Mouse (Mus musculus) CH12.LX (cell line): ENCODE data around the gene Olfr1366. TPM values are rescaled to one million over a fixed set of nuclear protein-coding genes. Genes with fewer than 3 reads are reported as not detected.
"Not testable (repeated sequence)": the region's sequence is repeated elsewhere in the genome, so short reads cannot be mapped to it uniquely, and the experiment has no call there.

Experiments
- DNase-seq: peaks from one replicate; pipeline ENCODE4 v3.0.0-alpha.2; 2013; ENCODE audit errors: extremely low read depth
- H3K27ac ChIP-seq: 2 replicates; pipeline ENCODE4 v1.5.1; 2012; ENCODE audit warnings: low read depth, mild to moderate bottlenecking, control low read depth, moderate library complexity; ENCODE audit not compliant: insufficient read depth
- H3K27me3 ChIP-seq: replicated peaks from 2 replicates; pipeline ENCODE3; 2012; ENCODE audit warnings: inconsistent platforms
- H3K36me3 ChIP-seq, 2 experiments: replicated peaks in 1 of 2; 2 replicates each; pipeline versions ENCODE3 to v1.6.1; 2012; ENCODE audit warnings: inconsistent platforms in 1 of 2, low read length in 1 of 2, mild to moderate bottlenecking in 1 of 2, mixed read lengths in 1 of 2, moderate library complexity in 1 of 2; ENCODE audit not compliant: control insufficient read depth in 1 of 2, insufficient read depth in 1 of 2
- H3K4me1 ChIP-seq, 2 experiments: 2 replicates each; pipeline ENCODE4 v1.6.1; 2012; ENCODE audit warnings: inconsistent platforms in 1 of 2, moderate library complexity in 1 of 2; ENCODE audit not compliant: insufficient read depth in 2 of 2, control insufficient read depth in 1 of 2
- H3K4me2 ChIP-seq: 2 replicates; pipeline ENCODE4 v1.6.1; 2012; ENCODE audit warnings: low read depth, mild to moderate bottlenecking, control low read depth; ENCODE audit not compliant: poor library complexity, insufficient read depth, severe bottlenecking
- H3K4me3 ChIP-seq, 3 experiments: fragments of 150-350 bp in 1 of 3; sonication (generic) in 1 of 3; replicated peaks in 1 of 3; 2 replicates each; pipeline versions ENCODE3 to v1.5.1; 2011 to 2012; ENCODE audit warnings: low read depth in 2 of 3, low read length in 2 of 3, mild to moderate bottlenecking in 2 of 3, moderate library complexity in 2 of 3, control low read depth in 1 of 3, improper control_type of control experiment in 1 of 3, inconsistent platforms in 1 of 3, mixed read lengths in 1 of 3; ENCODE audit not compliant: poor library complexity in 1 of 3
- H3K79me2 ChIP-seq: replicated peaks from 2 replicates; pipeline ENCODE4 v1.6.1; 2012; ENCODE audit warnings: mild to moderate bottlenecking, moderate library complexity; ENCODE audit not compliant: control insufficient read depth, poor library complexity, insufficient read depth, severe bottlenecking; ENCODE audit errors: extremely low read depth
- H3K9ac ChIP-seq: 2 replicates; pipeline ENCODE4 v1.6.1; 2012; ENCODE audit warnings: low read depth, mild to moderate bottlenecking, control low read depth, moderate library complexity; ENCODE audit not compliant: insufficient read depth
- H3K9me3 ChIP-seq: replicated peaks from 2 replicates; pipeline ENCODE3; 2012; ENCODE audit warnings: low read length, inconsistent platforms, mixed read lengths
- CHD2 ChIP-seq: IDR thresholded peaks from 2 replicates; pipeline ENCODE4 v1.6.1; 2011; ENCODE audit warnings: low read length, improper control_type of control experiment
- E2F4 ChIP-seq: IDR thresholded peaks from 2 replicates; pipeline ENCODE4 v1.6.1; 2011; ENCODE audit warnings: low read depth, low read length, improper control_type of control experiment; ENCODE audit not compliant: insufficient replicate concordance
- ELF1 ChIP-seq: IDR thresholded peaks from 2 replicates; pipeline ENCODE4 v1.6.1; 2014; ENCODE audit warnings: low read depth, mild to moderate bottlenecking, inconsistent platforms, low read length, improper control_type of control experiment
- EP300 ChIP-seq: IDR thresholded peaks from 2 replicates; pipeline ENCODE4 v1.6.1; 2011; ENCODE audit warnings: low read length, improper control_type of control experiment
- GABPA ChIP-seq: IDR thresholded peaks from 2 replicates; pipeline ENCODE4 v1.6.1; 2012; ENCODE audit warnings: low read depth, low read length, improper control_type of control experiment, inconsistent platforms; ENCODE audit not compliant: insufficient replicate concordance
- IRF4 ChIP-seq: IDR thresholded peaks from 2 replicates; pipeline ENCODE4 v1.6.1; 2014; ENCODE audit warnings: low read depth, mild to moderate bottlenecking, inconsistent platforms, low read length, improper control_type of control experiment
- JUN ChIP-seq: IDR thresholded peaks from 2 replicates; pipeline ENCODE4 v1.6.1; 2011; ENCODE audit warnings: low read depth, mild to moderate bottlenecking, low read length, improper control_type of control experiment, moderate library complexity; ENCODE audit not compliant: insufficient read depth
- MAFK ChIP-seq: IDR thresholded peaks from 2 replicates; pipeline ENCODE4 v1.6.1; 2011; ENCODE audit warnings: low read length, improper control_type of control experiment; ENCODE audit not compliant: insufficient replicate concordance
- MAX ChIP-seq: IDR thresholded peaks from 2 replicates; pipeline ENCODE4 v1.6.1; 2011; ENCODE audit warnings: low read length, improper control_type of control experiment
- MAZ ChIP-seq: IDR thresholded peaks from 2 replicates; pipeline ENCODE4 v1.6.1; 2012; ENCODE audit warnings: low read depth, mild to moderate bottlenecking, inconsistent platforms, low read length, improper control_type of control experiment, moderate library complexity
- MXI1 ChIP-seq: IDR thresholded peaks from 2 replicates; pipeline ENCODE4 v1.6.1; 2011; ENCODE audit warnings: mild to moderate bottlenecking, low read depth, low read length, improper control_type of control experiment
- MYC ChIP-seq: IDR thresholded peaks from 2 replicates; pipeline ENCODE4 v1.6.1; 2011; ENCODE audit warnings: low read depth, mild to moderate bottlenecking, improper control_type of control experiment, low read length
- NRF1 ChIP-seq: IDR thresholded peaks from 2 replicates; pipeline ENCODE4 v1.6.1; 2014; ENCODE audit warnings: low read depth, mild to moderate bottlenecking, inconsistent platforms, low read length, improper control_type of control experiment, moderate library complexity
- RCOR1 ChIP-seq: conservative IDR thresholded peaks from 2 replicates; pipeline ENCODE4 v1.6.1; 2012; ENCODE audit warnings: low read depth, mild to moderate bottlenecking, inconsistent platforms, low read length, improper control_type of control experiment
- SIN3A ChIP-seq: IDR thresholded peaks from 2 replicates; pipeline ENCODE4 v1.6.1; 2012; ENCODE audit warnings: low read length, improper control_type of control experiment, inconsistent platforms
- TBP ChIP-seq: conservative IDR thresholded peaks from 2 replicates; pipeline ENCODE4 v1.6.1; 2011; ENCODE audit warnings: low read depth, low read length, improper control_type of control experiment
- UBTF ChIP-seq: IDR thresholded peaks from 2 replicates; pipeline ENCODE4 v1.6.1; 2012; ENCODE audit warnings: low read depth, mild to moderate bottlenecking, inconsistent platforms, low read length, improper control_type of control experiment, moderate library complexity
- USF2 ChIP-seq: conservative IDR thresholded peaks from 2 replicates; pipeline ENCODE4 v1.6.1; 2011; ENCODE audit warnings: low read depth, low read length, improper control_type of control experiment
- ZC3H11A ChIP-seq: IDR thresholded peaks from 2 replicates; pipeline ENCODE4 v1.6.1; 2012; ENCODE audit warnings: low read depth, mild to moderate bottlenecking, inconsistent platforms, low read length, improper control_type of control experiment
- ZKSCAN1 ChIP-seq: IDR thresholded peaks from 2 replicates; pipeline ENCODE4 v1.6.1; 2012; ENCODE audit warnings: low read depth, inconsistent platforms, low read length, improper control_type of control experiment, borderline replicate concordance
- ZNF384 ChIP-seq: IDR thresholded peaks from 2 replicates; pipeline ENCODE4 v1.6.1; 2012; ENCODE audit warnings: low read depth, low read length, improper control_type of control experiment, inconsistent platforms
- dilution Hi-C: fragments of 300-500 bp; cut with MboI; formaldehyde crosslinking; loops from 2 replicates; pipeline ENCODE4 v1.14.3; 2020; ENCODE audit warnings: low sequenced_read_pairs; ENCODE audit not compliant: extremely low pct_unique_long_range_greater_than_20kb, extremely low pct_ligation_motif_present
- in situ Hi-C: fragments of 300-500 bp; cut with MboI; formaldehyde crosslinking; loops from 3 replicates; pipeline ENCODE4 v1.14.3; 2019; ENCODE audit warnings: low sequenced_read_pairs, low pct_ligation_motif_present, low pct_unique_long_range_greater_than_20kb, mixed read lengths
- polyA plus RNA-seq: library from polyadenylated mRNA; unstranded; fragments of >175 nt; gene quantifications from 2 replicates; pipeline ENCODE4 v1.2.1, GENCODE M21; 2012; ENCODE audit warnings: low read depth; ENCODE audit not compliant: insufficient read length
- total RNA-seq, 2 experiments: library from RNA; depleted of rRNA; stranded (reverse); fragments of 300-350 nt in 1 of 2; fragments of >200 nt in 1 of 2; gene quantifications; 2 replicates each; pipeline ENCODE4 v1.2.3; 2012 to 2014

The Olfr1366 gene
- total and polyA plus RNA-seq, 3 experiments = 0.10 TPM; not detected in 2

DNA sequence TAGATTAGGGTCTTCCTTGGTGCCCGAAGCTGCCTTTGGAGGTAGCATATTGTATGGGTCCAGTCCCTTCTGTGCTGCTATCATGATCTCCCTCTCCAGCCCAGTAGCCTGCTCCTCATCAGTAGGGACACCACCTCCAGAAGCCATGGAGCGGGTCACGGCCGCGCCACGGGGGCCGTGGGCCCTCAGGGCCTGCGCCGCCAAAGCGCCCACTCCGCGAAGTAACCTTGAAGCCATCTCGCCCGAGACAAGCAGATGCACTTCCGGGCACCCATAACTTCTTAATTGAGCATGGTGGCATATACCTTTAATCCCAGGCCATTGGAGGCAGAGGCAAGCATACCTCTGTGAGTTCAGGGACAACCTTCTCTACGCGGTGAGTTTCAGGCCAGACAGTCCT, 41.4 kb downstream of the Olfr1366 start, which contains the start of gene Gm11273:
TSS of gene Gm11273 (minus strand) at position 237 of the 400 bp plus-strand sequence.
- H3K9ac ChIP-seq, H3K4me2 ChIP-seq, in situ Hi-C loops, dilution Hi-C loops, H3K79me2 ChIP-seq, DNase-seq, H3K36me3 ChIP-seq, H3K9me3 ChIP-seq, H3K4me1 ChIP-seq, H3K27ac ChIP-seq, H3K27me3 ChIP-seq, H3K4me3 ChIP-seq: not testable (repeated sequence)

GRCm38 (mm10) chr13:21495080-21495479, 47.5 kb downstream of the Olfr1366 start, which contains the start of gene AK157302:
AK157302 (plus strand) TSS chr13:21495223.
- no peak for DNase-seq
- Histone ChIP-seq H3K27ac (no peak within 1 kb of the TSS), H3K9me3 (no peaks in the 10 kb centered on the region), H3K4me2 (no peak within 1 kb of the TSS), H3K4me3 (no peak within 1 kb of the TSS)
- dilution Hi-C loops = no loop called here
- no peak for TF ChIP-seq CHD2
- no peak for TF ChIP-seq RCOR1
- TF ChIP-seq MXI1 = no peak
- TF ChIP-seq ZC3H11A = no peak
- TF ChIP-seq USF2 = no peak
- TF ChIP-seq MAZ = no peak
- TF ChIP-seq ZNF384 = no peak
- TF ChIP-seq TBP = no peak
- no peak for TF ChIP-seq EP300
- no peak for TF ChIP-seq MAFK
- TF ChIP-seq UBTF = no peak
- no peak for TF ChIP-seq E2F4
- no peak for TF ChIP-seq IRF4
- TF ChIP-seq MAX = no peak
- TF ChIP-seq, all 38 proteins: peak for 0
- Histone ChIP-seq H3K4me1 (no peaks in the 10 kb centered on the region), H3K27me3 (no peaks in the 10 kb centered on the region), H3K9ac (no peak within 1 kb of the TSS), H3K79me2 (no peaks in the 10 kb centered on the region), H3K36me3 (no peaks in the 10 kb centered on the region)
- in situ Hi-C loops = no loop called here

DNA sequence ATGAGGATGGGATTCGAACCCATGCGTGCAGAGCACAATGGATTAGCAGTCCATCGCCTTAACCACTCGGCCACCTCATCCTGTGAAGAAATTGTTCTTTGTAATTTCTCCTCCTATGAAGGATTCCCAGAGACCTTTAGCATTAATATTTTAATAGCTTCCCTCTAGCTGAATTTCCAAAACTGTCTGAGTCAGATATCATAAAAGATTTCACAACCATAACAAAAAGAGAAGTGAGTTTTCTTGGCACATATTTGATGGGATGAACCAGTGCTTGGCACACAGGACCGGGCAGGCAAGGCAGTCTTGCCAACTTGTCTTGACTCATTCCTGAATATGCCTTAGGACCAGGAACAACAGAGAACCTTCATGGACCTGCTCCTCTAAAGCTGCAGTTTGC, 49.8 kb downstream of the Olfr1366 start:
- Histone ChIP-seq H3K36me3 (no peaks in the 10 kb centered on the region), H3K27me3 (no peaks in the 10 kb centered on the region), H3K4me3 (no peak overlapping the region), H3K27ac (no peak overlapping the region), H3K9me3 (peaks cover under 1% of the 10 kb centered on the region), H3K4me2 (no peak overlapping the region)
- no peak for DNase-seq
- dilution Hi-C loops = no loop called here
- in situ Hi-C loops = no loop called here
- TF ChIP-seq SIN3A (no peak), ELF1 (0 out of 2 replicates have a peak, but pooled peaks have one; percentile 9), MAFK (0 out of 2 replicates have a peak, but pooled peaks have one; percentile 18), MYC (no peak), TBP (peak; percentile 97), JUN (no peak), ZKSCAN1 (no peak), MAZ (no peak), NRF1 (no peak), GABPA (no peak)
- TF ChIP-seq, all 38 proteins: peak for 3
- Histone ChIP-seq H3K4me1 (no peaks in the 10 kb centered on the region), H3K9ac (no peak overlapping the region), H3K79me2 (no peaks in the 10 kb centered on the region)
